Mouse (Mus musculus): ENCODE data around the gene Olfr154.
"Not testable (repeated sequence)": the region's sequence is repeated elsewhere in the genome, so short reads cannot be mapped to it uniquely, and the experiment has no call there.

Olfr154 gene

DNA sequence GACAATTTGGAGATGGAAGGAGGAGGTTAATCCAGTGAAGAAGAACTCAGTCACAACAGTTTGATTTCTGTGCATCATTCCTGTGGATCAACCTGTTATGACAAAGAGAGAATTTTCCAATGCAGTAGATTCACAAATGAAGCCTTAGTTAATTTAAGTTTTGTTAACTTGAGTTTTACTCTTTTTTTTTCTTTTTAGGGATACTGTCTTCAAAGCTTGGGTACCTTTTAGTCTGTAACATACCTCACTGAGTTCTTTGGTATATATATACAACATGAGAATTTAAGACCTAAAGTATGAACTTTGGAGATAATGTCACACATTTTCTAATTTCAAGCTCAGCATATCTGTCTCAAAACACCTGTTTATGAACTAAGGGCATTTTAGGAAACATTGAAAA, at the start of gene Olfr154:
Gene Olfr154, minus strand, starts transcription at position 101 of the 400 bp plus-strand sequence.
- not testable (repeated sequence) for DNase-seq (ENCODE audit: low spot score)

DNA sequence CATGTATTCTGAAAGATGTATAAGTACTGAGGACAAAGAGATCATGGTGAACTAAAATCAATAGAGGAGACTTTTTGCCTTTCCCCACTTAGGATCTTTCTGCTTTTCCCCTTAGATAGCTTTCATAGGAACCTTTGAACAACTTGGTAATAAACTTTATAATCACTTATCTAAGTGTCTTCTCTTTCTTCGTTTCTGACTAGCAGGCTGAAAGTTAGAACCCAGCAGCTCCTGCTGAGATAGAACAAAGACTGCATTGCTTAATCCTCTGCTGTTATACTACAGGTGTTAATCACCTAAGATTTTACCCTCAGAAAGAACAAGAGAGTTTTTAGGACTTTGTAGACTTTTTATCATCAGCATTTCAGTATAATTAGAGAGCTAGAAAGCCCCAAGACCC, 46.9 kb upstream of the Olfr154 start:
- no peak for DNase-seq (ENCODE audit: low spot score)

GRCm38 (mm10) chr2:85710680-85711079, 46.4 kb upstream of the Olfr154 start:
- DNase-seq (ENCODE audit: low spot score), result not testable (repeated sequence)

DNA sequence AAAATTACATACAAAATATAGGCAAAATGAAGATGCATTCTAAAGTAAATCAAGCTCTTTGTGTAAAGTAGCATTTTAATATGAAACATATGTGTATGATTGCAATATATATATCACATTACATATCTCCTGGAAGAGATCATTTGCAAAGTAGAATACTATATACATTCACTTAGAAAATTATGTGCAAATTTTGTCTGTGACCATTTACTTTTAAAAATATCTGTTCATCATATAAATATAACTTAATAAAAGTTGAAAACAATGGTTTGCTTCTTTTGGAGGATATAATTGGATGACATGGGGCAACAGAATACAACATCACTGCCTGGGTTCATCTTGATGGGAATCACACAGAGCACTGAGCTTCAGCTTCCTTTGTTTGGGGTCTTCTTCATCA, 24.9 kb upstream of the Olfr154 start, which contains the start of gene Olfr1008:
Gene Olfr1008, plus strand, starts transcription at position 301 of the 400 bp plus-strand sequence.
- DNase-seq (ENCODE audit: low spot score), result no peak

- DNase-seq (ENCODE audit: low spot score), result no peak
These were observed 14.4 kb upstream of the Olfr154 start, which contains the start of gene Olfr1006 for GRCm38 (mm10) chr2:85678667-85679066. Gene Olfr1006 (minus strand): TSS chr2:85678767.

- no peak for DNase-seq (ENCODE audit: low spot score)
These were observed 13.7 kb downstream of the Olfr154 start, which contains the start of gene Olfr1002 for GRCm38 (mm10) chr2:85650604-85651003. Gene Olfr1002 (minus strand): TSS chr2:85650704.
